Mouse (Mus musculus) embryo, embryonic 10.5 days (tissue): Measurements from ENCODE around the gene Heg1.

ENCODE experiments used
- DNase-seq: peaks from one replicate; pipeline ENCODE4 v3.0.0-alpha.2; 2015; ENCODE audit warnings: low spot score

Gene Heg1

DNA sequence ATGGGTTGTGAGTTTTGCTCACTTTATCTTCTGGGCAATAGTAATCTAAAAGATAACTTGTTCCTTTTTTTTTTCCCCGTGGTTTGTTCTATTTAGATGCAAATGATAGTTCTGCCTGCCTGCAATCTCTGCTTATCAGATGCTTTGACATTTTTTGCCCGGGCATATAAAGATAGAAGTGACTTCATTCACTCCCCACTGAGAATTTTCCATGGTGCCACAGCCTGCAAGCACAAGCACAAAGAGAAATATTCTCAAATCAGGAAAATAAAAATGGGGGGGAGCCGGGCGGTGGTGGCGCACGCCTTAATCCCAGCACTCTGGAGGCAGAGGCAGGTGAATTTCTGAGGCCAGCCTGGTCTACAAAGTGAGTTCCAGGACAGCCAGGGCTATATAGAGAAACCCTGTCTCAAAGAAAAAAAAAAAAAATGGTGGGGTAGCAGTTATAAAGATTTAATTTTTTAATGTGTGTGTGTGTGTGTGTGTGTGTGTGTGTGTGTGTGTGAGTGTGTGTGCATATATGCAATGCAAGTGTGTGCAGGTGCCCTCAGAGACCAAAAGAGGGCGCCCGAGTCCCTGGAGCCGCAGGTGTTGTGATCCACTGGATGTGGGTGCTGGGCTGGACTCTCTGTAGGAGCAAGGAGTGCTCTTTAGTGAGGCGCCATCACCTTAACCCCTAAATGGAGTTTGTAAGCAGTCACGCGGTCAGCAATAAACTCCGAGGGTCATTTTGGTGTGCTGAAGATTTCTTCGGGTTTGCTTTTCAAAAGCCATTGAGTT lies 22.1 kb downstream of the Heg1 start:
- DNase-seq = no peak

DNA sequence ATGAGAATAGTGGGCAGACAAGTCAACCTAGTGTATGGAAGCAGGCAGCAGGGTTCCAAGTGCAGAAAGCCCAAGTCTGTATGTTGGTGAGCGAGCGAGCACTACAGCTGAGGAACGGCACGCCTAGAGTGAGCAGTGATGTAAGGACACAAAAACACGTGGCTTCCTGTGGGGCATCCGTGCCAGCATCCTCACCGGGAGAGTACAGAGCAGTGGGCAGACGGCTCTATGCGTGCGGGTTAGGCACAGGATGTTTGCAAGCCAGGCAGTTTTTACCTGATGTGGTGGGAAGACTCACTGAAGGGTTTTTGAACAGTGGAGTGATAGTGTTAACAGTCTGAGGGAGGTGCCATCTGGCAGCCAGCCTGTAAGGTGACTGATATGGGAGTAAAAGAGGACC lies 23.9 kb downstream of the Heg1 start:
- DNase-seq = no peak

DNA sequence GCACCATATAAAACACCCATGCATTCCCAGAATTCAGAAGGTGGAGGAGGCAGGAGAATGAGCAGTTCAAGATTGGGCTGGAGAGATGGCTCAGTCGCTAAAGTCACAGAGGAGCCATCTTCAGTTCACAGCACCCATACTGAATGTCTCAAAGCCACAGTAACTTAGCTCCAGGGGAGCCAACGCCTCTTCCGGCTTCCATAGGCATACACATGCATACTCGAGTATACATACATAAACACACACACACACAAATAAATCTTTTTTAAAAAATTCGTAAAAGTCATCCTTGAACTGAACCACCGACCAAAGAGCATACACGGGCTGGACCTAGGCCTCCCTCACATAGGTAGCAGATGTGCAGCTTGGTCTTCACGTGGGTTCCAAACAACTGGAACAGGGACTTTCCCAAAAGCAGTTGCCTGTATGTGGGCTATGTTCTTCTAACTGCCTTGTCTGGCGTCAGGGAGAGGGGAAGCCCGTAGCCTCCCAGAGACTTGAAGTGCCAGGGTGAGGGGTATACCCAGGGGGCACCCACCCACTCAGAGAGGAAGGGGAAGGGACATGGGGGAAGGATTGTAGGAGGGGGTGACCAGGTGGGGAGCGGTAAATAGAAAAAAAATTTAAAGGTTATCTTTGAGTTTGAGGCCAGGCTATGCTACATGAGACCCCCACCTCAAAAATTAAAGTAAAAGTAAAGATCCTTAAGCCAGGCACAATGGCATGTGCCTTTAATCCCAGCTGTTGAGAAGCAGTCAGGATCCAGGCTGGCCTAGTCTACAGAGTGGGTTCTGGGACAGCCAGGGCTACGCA lies 24.6 kb downstream of the Heg1 start:
- no peak for DNase-seq

- DNase-seq = peak; percentile 82
Observed at GRCm38 (mm10) chr16:33714271-33714670, 30.1 kb downstream of the Heg1 start.

DNA sequence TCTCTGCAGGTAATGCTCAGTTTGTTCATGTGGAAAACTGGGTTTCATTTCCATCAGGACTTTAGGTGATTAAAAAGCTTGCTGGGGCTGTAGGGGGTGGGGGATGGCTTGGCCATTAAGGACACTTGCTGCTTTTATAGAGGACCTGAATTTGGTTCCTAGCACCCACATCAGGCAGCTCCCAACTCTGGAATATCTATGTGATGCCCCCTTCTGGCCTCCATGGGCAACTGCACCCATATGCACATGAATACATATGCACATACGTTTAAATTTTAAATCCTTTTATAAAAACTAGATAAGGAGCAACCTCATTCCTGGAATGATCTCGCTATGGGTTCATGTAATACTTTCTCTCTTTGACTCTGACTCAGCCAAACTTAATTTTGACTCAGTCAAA lies 39.1 kb downstream of the Heg1 start:
- no peak for DNase-seq

DNA sequence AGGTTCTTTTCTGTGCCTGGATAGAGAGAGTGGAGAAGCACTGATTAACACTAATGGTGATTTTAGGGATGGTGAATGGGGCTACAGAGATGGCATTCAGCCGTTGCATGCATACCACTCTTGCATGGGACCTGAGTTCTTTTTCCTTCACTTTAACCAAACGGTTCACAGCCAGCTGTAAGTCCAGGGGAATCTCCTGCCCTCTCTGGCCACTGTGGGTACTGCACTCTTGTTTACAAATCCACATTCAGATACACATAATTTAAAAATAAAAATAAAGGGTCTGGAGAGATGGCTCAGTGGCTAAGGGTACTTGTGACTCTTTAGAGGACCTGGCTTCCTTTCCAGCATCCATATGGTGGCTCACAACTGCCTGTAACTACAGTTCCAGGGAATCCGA lies 39.8 kb downstream of the Heg1 start:
- DNase-seq = no peak

DNA sequence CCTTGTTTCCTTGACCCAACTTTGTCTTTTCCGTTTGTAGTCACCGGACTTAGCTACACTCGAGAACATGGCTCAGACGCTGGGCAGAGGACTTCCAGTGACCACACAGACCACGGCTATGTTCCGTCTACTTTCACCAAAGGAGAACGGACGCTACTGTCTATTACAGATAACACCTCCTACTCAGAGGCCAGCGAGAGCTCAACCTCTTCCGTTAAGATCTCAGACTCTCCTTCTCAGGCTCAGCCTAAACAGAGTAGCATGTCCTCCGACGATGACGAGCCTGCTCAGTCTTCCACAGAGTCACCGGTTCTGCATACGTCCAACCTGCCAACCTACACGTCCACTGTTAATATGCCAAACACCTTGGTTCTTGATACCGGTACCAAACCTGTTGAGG lies 42.1 kb downstream of the Heg1 start:
- DNase-seq = no peak

- DNase-seq = no peak
Observed at GRCm38 (mm10) chr16:33726892-33727291, 42.7 kb downstream of the Heg1 start.

GRCm38 (mm10) chr16:33728427-33728826 lies 44.3 kb downstream of the Heg1 start:
- DNase-seq = no peak

DNA sequence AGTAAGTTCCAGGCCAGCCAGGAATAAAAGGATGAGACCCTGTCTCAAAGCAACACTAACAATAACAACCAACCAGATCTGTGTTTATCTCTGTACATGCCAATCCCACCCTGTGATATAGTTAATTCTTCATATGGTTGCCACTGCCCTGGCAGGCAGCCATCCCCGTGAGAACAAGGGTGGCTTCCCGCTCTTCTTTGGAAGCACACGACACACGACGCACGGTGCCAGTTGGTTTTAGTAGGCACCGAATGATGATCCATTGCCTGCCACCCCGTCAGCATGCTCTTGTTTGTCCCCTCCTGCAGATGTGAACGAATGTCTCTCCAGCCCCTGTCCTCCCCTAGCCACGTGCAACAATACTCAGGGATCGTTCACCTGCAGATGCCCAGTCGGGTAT lies 47.1 kb downstream of the Heg1 start:
- no peak for DNase-seq

GRCm38 (mm10) chr16:33732237-33732749 lies 48.1 kb downstream of the Heg1 start:
- no peak for DNase-seq

DNA sequence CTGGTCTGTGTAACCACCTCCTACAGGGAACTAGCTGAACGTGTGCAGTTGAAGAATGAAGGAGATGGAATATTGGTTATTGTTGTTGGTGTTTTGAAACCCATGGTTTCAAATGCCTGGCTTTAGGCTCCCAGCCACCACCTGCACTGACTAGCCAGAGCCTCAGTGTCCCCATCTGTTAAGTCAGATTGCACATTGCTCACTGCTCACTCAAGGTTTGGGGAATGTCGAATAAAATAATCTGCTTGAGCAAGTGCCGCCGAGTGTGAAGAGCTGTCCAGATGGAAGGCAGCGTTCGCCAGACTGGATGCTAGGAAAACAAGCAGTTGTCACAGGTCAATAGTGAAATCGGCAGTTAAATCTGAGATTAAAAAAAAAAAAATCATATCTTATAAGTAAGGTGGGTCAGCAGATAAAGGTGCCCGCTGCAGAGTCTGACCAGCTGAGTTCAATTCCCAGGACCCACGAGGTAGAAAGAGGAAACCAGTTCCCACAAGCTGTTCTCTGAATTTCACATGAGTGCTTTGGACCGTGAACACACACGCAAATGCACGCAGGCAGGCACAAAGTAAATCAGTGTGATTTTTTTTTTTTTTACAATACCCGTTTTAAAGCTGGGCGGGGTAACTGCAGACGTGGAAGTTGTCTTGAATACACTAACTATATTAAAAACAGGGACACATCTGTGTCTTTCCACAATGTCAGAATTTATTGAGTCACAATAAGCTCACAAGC lies 48.8 kb downstream of the Heg1 start:
- DNase-seq = no peak

GRCm38 (mm10) chr16:33733864-33734263 lies 49.7 kb downstream of the Heg1 start:
- no peak for DNase-seq

DNA sequence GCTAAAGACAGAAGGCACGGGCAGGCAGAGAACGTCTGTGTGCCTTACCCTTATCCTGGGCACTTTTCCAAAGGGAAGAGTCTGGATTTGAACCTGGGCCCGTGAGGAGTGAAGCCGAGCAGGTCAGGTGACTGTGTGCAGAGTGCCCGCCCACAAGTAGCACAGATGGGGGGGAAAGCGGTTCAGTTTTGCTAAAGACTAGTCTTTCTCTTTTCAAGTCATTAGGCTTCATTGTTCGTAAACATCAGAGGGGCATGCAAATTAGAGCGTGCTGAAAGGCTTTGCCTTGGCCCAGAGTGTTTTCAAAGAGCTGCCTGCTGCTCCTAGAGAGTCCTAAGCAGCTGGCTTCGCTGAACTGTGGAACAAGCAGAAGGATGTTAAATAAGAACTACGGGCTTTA lies 50.4 kb downstream of the Heg1 start:
- DNase-seq = peak; percentile 77

DNA sequence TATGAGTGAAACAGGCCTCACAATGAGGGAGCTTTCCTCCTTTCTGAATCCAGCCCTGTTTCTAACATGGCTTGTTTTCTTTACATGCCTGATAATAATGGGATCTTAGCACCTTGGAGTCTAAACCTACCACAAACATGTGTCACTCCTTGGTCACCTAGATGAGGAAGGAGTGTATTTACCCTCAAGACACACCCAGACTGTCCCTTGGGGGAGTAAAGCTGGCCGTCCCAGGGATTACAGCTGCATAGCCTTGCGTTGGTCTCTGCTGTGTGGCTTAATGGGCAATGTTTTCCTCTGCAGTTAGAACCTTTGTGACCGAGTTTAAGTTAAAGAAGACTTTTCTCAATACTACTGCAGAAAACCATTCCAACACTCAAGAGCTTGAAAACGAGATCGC lies 51.1 kb downstream of the Heg1 start:
- DNase-seq = no peak

DNA sequence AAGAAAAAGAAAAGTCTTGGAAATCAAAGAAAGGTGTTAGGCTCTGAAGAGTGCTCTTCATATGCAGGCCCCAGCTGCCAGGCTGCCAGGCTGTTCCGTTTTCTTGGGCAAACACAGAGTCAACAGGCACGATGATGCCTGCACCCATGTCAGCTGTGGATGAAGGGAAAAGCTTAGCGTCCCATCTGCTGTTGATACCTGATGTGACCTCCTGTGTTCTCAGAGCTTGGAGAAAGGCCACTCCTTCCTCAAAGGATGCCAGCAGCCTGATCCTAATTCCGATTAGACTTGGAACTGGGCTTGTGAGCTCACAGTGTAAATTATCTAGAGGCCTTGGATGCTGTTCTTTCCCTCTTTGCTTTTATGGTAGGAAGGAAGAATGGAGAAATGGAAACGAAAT lies 51.6 kb downstream of the Heg1 start:
- DNase-seq = no peak

GRCm38 (mm10) chr16:33736746-33737145 lies 52.6 kb downstream of the Heg1 start:
- DNase-seq = no peak

GRCm38 (mm10) chr16:33738949-33739719 lies 55.0 kb downstream of the Heg1 start:
- peak; percentile 78 for DNase-seq

DNA sequence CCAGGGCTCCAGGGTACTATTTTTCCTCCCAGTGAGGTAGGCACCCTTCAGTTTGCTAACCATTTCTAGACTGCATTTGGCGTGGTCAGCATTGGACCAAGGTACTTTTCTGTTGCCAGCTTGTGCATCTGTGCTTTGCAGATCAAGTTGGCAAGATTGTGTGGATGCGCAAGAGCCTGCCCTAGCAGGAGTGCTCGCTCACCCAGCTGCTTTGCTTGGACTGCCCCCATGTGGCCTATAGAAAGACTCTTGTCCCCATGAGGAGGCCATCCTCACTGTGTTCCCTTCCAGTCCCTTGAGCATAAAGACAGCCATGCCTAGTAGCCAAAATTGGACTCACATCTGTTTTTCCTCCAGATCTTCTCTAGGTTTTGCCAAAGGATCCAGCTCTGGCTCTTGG lies 55.6 kb downstream of the Heg1 start:
- DNase-seq = peak; percentile 74

DNA sequence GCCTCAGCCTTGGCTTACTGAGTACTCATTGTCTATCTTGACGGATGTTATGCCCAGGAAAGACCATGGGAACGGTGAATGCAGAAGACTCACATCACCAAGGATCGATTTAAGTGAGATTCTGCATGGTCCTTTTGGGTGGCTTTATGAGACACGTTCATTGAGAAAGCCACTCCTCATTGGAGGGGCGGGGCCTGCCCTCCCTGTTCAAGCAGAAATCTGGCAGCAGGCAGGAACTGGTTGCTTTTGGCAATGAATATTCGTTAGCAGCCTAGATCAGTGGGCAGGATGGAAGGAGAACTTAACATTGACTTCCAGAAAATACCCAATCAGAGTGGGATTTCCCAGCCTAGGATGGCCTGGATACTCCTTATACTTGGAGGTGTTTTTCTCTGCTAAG lies 56.2 kb downstream of the Heg1 start:
- no peak for DNase-seq

- no peak for DNase-seq
Observed at GRCm38 (mm10) chr16:33741795-33742194, 57.6 kb downstream of the Heg1 start.

GRCm38 (mm10) chr16:33742233-33742632 lies 58.1 kb downstream of the Heg1 start:
- no peak for DNase-seq
